Mouse (Mus musculus): Measurements from ENCODE around the gene Bbs9. TPM values are rescaled to one million over a fixed set of nuclear protein-coding genes. Genes with fewer than 3 reads are reported as not detected.

The Bbs9 gene
- total and polyA plus RNA-seq, 3 experiments, result 6.3 to 12.4 (median 11.9) TPM

GRCm38 (mm10) chr9:22824910-22825309 lies 349.4 kb downstream of the Bbs9 start:
- Histone ChIP-seq H3K36me3 (ENCODE audit: control insufficient read depth, insufficient read depth, low read length) (peaks cover 6% of the 10 kb centered on the region), H3K4me1 (ENCODE audit: control insufficient read depth, insufficient read depth, low read length) (no peaks in the 10 kb centered on the region; the same call in 1 of the 2 replicates), H3K79me2 (replicated peaks; ENCODE audit: control insufficient read depth, insufficient read depth, low read length) (no peaks in the 10 kb centered on the region), H3K9ac (ENCODE audit: low read depth, low read length) (no peak overlapping the region), H3K27ac (no peak overlapping the region), H3K4me3 (no peak overlapping the region), H3K27me3 (ENCODE audit: control insufficient read depth, insufficient read depth, low read length) (no peaks in the 10 kb centered on the region)
- WGBS, result 76% methylated on average over 8 of the region's 8 CpGs
- TF ChIP-seq EP300 (IDR thresholded peaks at IDR 0.05; ENCODE audit: insufficient read depth, low read depth, low read length), result no peak
- TF ChIP-seq POLR2A (IDR thresholded peaks at IDR 0.05; ENCODE audit: insufficient read depth, low read depth, low read length), result no peak
- no peak for TF ChIP-seq CTCF (IDR thresholded peaks at IDR 0.05)
- DNase-seq, result no peak
- intact Hi-C loops (cut with DNase I), result loop anchor here (5.0 to 10.0 kb wide), 2 partner anchors 82 to 110 kb away; no protein-coding TSS in a partner anchor

- Histone ChIP-seq H3K79me2 (replicated peaks; ENCODE audit: control insufficient read depth, insufficient read depth, low read length) (no peaks in the 10 kb centered on the region), H3K9ac (ENCODE audit: low read depth, low read length) (no peak overlapping the region), H3K4me3 (no peak overlapping the region), H3K27ac (no peak overlapping the region), H3K36me3 (ENCODE audit: control insufficient read depth, insufficient read depth, low read length) (peaks cover 6% of the 10 kb centered on the region), H3K27me3 (ENCODE audit: control insufficient read depth, insufficient read depth, low read length) (no peaks in the 10 kb centered on the region), H3K4me1 (ENCODE audit: control insufficient read depth, insufficient read depth, low read length) (no peaks in the 10 kb centered on the region; the same call in 1 of the 2 replicates)
- intact Hi-C loops (cut with DNase I), result loop anchor here (10.0 kb wide), 1 partner anchor 112 kb away; no protein-coding TSS in a partner anchor
- WGBS, result 66% methylated on average over 3 of the region's 3 CpGs
- no peak for DNase-seq
- TF ChIP-seq EP300 (IDR thresholded peaks at IDR 0.05; ENCODE audit: insufficient read depth, low read depth, low read length) (no peak), CTCF (IDR thresholded peaks at IDR 0.05) (no peak), POLR2A (IDR thresholded peaks at IDR 0.05; ENCODE audit: insufficient read depth, low read depth, low read length) (no peak)
Observed at GRCm38 (mm10) chr9:22826571-22826990, 351.1 kb downstream of the Bbs9 start.

DNA sequence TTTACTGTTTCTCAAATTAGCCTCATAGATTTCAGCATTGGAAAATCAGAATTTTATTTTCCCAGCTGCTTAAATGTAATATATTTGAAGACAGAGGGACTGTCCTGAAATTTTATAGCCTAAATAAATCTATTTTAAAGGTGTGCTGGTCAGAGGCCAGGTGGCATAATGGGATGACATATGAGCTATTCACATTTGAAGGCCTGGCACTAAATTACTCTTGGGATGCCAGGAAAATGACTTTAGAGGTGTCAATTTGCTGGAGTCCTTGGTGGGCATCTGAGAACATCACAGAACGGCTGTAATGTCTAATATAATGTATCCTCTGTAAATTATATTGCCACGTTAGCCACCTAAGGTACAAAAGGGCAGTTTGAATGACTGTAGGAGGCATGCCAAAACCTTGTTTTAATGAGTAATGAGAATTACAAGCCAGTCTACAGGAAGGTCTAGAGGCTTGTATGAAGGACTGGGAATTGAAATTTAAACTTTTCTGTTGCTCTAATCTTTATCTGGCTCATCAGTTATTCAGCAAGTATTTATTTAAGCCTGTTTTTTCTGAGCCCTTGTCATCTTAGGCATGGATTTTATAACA lies 351.8 kb downstream of the Bbs9 start:
- DNase-seq, result no peak
- no peaks in the 10 kb centered on the region for H3K27me3 ChIP-seq (ENCODE audit: control insufficient read depth, insufficient read depth, low read length)
- WGBS, result 58% methylated on average over 2 of the region's 2 CpGs
- intact Hi-C loops (cut with DNase I), result loop anchor here (10.0 kb wide), 1 partner anchor 112 kb away; no protein-coding TSS in a partner anchor
- no peak overlapping the region for H3K27ac ChIP-seq
- no peak overlapping the region for H3K9ac ChIP-seq (ENCODE audit: low read depth, low read length)
- H3K79me2 ChIP-seq (replicated peaks; ENCODE audit: control insufficient read depth, insufficient read depth, low read length), result no peaks in the 10 kb centered on the region
- peaks cover 3% of the 10 kb centered on the region for H3K36me3 ChIP-seq (ENCODE audit: control insufficient read depth, insufficient read depth, low read length)
- H3K4me3 ChIP-seq, result no peak overlapping the region
- no peaks in the 10 kb centered on the region; the same call in 1 of the 2 replicates for H3K4me1 ChIP-seq (ENCODE audit: control insufficient read depth, insufficient read depth, low read length)
- TF ChIP-seq EP300 (IDR thresholded peaks at IDR 0.05; ENCODE audit: insufficient read depth, low read depth, low read length) (no peak), POLR2A (IDR thresholded peaks at IDR 0.05; ENCODE audit: insufficient read depth, low read depth, low read length) (no peak), CTCF (IDR thresholded peaks at IDR 0.05) (no peak)

DNA sequence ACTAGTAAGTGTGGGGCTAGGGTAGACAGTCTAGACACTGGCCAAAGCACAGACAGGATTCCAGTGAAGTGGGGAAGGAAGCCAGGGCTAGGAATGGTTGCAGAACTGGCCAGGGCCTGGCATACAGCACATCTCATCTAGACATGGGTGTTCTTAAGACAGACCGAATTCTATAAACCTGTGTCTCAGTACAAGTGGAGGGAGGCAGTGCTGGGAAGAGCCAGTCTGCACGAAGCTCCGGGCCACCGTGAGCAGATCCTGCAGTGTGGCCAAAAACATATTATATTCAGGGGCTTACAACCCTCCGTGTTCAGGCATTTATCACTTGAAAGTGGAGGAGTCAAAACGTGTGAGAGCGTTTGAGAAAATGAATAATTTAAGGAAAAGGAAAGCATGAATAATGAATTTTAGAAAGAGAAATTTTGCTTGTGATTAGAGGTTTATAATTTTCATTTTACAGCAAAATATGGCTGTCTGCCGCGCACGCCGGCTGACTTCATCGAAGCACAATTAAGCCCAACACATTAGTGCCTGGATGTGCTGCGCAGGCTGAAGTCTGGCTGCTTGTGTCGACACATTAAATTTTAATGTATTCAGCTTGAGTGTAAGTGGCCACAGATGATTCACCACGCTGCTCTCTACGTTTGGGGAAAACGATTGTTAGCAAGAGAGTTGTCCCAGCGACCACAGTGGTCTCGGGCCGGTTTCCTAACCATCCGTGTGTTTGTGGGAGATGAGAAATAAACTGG lies 353.9 kb downstream of the Bbs9 start:
- TF ChIP-seq POLR2A (IDR thresholded peaks at IDR 0.05; ENCODE audit: insufficient read depth, low read depth, low read length) (no peak), EP300 (IDR thresholded peaks at IDR 0.05; ENCODE audit: insufficient read depth, low read depth, low read length) (no peak), CTCF (IDR thresholded peaks at IDR 0.05) (no peak)
- intact Hi-C loops (cut with DNase I), result loop anchor here (10.0 kb wide), 1 partner anchor 115 kb away; no protein-coding TSS in a partner anchor
- WGBS, result 91% methylated on average over 21 of the region's 21 CpGs

GRCm38 (mm10) chr9:22834994-22835512 lies 359.5 kb downstream of the Bbs9 start:
- Histone ChIP-seq H3K4me3 (no peak overlapping the region), H3K79me2 (replicated peaks; ENCODE audit: control insufficient read depth, insufficient read depth, low read length) (no peaks in the 10 kb centered on the region), H3K9ac (ENCODE audit: low read depth, low read length) (no peak overlapping the region), H3K27ac (no peak overlapping the region), H3K36me3 (ENCODE audit: control insufficient read depth, insufficient read depth, low read length) (no peaks in the 10 kb centered on the region), H3K4me1 (ENCODE audit: control insufficient read depth, insufficient read depth, low read length) (no peaks in the 10 kb centered on the region; the same call in 1 of the 2 replicates), H3K27me3 (ENCODE audit: control insufficient read depth, insufficient read depth, low read length) (no peaks in the 10 kb centered on the region)
- TF ChIP-seq CTCF (IDR thresholded peaks at IDR 0.05), result no peak
- no peak for TF ChIP-seq EP300 (IDR thresholded peaks at IDR 0.05; ENCODE audit: insufficient read depth, low read depth, low read length)
- no peak for TF ChIP-seq POLR2A (IDR thresholded peaks at IDR 0.05; ENCODE audit: insufficient read depth, low read depth, low read length)
- no peak for DNase-seq
- WGBS, result 96% methylated on average over 1 of the region's 1 CpGs
- intact Hi-C loops (cut with DNase I), result no loop called here

More for the DNA sequence above, 353.9 kb downstream of the Bbs9 start:
- Histone ChIP-seq H3K4me3 (no peak overlapping the region), H3K9ac (ENCODE audit: low read depth, low read length) (no peak overlapping the region), H3K36me3 (ENCODE audit: control insufficient read depth, insufficient read depth, low read length) (no peaks in the 10 kb centered on the region), H3K4me1 (ENCODE audit: control insufficient read depth, insufficient read depth, low read length) (no peaks in the 10 kb centered on the region), H3K27ac (no peak overlapping the region), H3K79me2 (replicated peaks; ENCODE audit: control insufficient read depth, insufficient read depth, low read length) (no peaks in the 10 kb centered on the region), H3K27me3 (ENCODE audit: control insufficient read depth, insufficient read depth, low read length) (no peaks in the 10 kb centered on the region)
- no peak for DNase-seq

All from heart, adult 2 months (tissue).